Mouse (Mus musculus) bone marrow, adult 2 months (tissue): ENCODE data around the gene Apln.

ENCODE experiments used
- CTCF ChIP-seq: fragments of 200-500 bp; IDR thresholded peaks from 2 replicates; pipeline ENCODE4 v1.5.1; 2011; ENCODE audit warnings: low read length, control low read depth; ENCODE audit not compliant: control insufficient read depth, insufficient read depth
- POLR2A ChIP-seq: fragments of 200-500 bp; IDR thresholded peaks from 2 replicates; pipeline ENCODE4 v1.6.1; 2011; ENCODE audit warnings: low read depth, mild to moderate bottlenecking, control low read depth, low read length, borderline replicate concordance; ENCODE audit not compliant: control insufficient read depth

DNA sequence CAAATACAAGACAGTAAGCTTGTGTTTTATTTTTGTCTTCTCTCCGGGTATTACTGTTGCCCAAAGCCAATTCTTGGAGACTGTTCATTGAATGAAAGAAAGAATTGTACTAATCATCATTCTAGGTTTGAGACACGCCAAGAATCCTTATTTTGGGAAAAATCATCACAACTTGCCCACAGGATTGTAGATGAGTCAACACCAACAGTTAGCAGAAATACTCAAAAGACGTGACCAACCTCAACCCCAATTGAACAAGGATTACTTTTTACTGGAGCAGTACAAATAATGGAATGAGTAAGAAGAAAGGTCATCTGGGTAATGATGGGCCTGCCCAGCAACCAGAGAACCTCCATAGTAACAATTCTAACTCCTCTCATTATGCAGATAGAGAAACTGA, 5.7 kb upstream of the Apln start:
- TF ChIP-seq CTCF, result no peak
- TF ChIP-seq POLR2A, result no peak
